Mouse (Mus musculus): Measurements from ENCODE around the gene Tmem253.

The Tmem253 gene

GRCm38 (mm10) chr14:52015445-52016100, at the start of gene Tmem253:
Gene Tmem253, plus strand, starts transcription at chr14:52015658.
- DNase-seq (ENCODE audit: low spot score in 2 of 2): no peak

GRCm38 (mm10) chr14:51967400-51967799, 48.1 kb upstream of the Tmem253 start:
- DNase-seq (ENCODE audit: low spot score in 2 of 2): no peak

DNA sequence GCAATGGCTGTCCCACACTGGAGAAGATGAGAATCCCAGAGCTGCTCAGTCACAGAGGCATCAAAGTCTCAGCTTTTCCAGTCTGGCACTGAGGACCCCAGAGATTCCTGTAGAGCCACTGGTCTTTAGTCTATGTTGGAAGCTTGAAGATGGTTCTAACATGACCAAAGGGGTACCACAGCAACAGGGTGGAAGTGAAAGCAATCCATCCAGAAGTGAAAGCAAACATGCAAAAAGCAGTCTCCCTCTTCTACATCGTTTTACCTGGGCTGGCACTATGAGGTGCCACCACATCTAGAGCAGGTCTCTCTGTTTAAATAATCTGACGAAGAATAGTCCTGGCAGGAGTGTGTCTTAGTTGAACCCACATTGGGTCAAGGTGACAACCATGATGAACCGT, 36.2 kb upstream of the Tmem253 start:
- no peak for DNase-seq (ENCODE audit: low spot score in 2 of 2)

DNA sequence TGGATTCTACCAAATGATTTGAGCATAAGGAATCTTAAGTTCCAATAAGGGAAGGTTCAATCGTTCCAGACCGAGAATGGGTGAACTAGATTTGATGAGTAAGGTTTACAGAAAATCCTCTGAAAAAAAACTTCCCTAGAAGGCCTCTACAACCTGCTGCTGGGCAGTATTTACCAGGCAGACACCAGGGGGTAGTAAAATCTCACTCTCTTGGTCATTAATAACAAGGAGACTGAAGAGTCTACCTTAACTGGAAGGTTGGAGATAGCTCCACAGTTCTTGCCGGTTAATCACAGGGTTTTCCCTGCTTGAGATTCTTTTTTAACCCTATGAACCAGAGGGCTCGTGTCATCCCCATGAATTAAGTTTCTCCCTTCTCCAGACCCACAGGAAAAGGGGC, 32.2 kb upstream of the Tmem253 start:
- no peak for DNase-seq (ENCODE audit: low spot score in 2 of 2)

DNA sequence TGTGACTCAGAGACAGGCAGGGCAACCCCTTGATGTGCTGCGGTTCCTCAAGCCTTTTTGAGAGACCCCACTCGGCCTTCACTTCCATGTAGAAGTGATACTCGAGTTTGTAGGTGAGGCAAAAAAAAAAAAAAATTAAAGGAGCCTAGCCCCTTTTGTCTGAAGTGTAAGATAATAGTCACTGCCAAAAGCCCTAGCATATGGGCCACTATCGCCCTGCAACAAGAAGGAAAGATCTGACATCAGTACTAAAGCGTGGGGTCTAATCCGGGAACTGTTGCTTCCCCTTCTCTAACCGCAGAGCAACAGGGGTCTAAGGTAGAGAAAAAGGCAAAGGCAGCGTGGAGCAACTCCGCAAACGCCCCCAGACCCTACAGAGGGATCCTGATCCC, 31.6 kb upstream of the Tmem253 start:
- no peak for DNase-seq (ENCODE audit: low spot score in 2 of 2)

- peak in 1 of 2 experiments; percentile 31 for DNase-seq (ENCODE audit: low spot score in 2 of 2)
Observed at GRCm38 (mm10) chr14:51984247-51985231, 30.9 kb upstream of the Tmem253 start, which contains the start of gene Arhgef40. Gene Arhgef40, plus strand, starts transcription at chr14:51984719.

- peak; percentile 55 to 67 for DNase-seq (ENCODE audit: low spot score in 2 of 2)
Observed at GRCm38 (mm10) chr14:51985301-51986152, 29.9 kb upstream of the Tmem253 start.

DNA sequence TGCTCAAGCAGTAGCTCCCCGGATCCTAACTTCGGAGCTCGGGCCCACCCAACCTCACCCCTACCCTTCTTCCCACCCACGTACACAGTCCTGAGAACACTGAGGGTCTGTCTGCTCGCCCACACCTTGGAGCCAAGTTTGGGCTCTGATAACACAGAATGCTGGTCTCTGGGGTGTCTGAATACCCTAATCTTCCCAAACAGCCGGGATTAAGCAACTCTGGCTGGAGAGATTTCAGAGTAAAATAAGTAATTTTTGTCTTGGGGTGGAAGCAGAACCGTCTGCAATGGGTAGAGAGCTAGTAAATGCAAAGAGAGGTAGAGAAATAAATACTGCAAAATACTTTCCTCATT, 29.3 kb upstream of the Tmem253 start:
- DNase-seq (ENCODE audit: low spot score in 2 of 2): no peak

DNA sequence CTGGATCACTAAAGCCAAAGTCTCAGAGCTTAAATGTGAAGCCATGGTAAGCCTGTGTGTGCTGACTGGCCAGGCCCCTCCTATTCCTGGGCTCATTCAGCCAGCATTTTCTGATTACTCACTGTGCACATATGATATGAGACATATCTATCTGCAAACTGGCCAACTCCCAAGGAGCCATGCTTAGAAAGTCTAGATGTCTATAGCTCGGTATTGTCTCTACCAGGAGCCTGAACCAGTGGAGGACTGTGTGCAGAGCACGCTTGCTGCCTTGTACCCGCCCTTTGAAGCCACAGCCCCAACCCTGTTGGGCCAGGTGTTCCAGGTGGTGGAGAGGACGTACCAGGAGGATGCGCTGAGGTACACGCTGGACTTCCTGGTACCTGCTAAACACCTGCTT, 28.3 kb upstream of the Tmem253 start:
- no peak for DNase-seq (ENCODE audit: low spot score in 2 of 2)

GRCm38 (mm10) chr14:51988731-51989130, 26.7 kb upstream of the Tmem253 start:
- no peak for DNase-seq (ENCODE audit: low spot score in 2 of 2)

DNA sequence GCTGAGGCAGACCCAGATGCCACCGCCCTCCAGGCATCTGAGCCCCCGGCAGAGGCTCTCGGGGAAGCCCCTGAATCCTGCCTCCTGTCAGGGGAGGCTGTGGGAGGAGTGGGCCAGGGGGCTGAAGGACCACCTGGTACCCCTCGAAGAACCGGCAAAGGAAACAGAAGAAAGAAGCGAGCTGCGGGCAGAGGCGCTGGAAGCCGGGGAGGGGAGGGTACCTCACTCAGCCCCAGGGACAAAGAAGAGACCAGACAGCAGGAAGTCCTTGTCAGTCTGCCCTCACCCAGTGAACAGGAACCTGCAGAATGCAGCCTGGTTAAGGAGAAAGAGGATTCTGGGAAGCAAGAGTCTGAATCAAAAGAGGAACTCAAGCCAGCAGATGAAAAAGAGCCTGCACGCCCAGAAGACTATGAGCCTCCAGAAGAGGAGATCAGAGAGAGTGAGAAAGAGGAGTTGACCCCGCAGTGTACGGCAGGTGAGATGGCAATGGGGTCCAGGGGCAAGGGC, 25.9 kb upstream of the Tmem253 start:
- no peak for DNase-seq (ENCODE audit: low spot score in 2 of 2)

DNA sequence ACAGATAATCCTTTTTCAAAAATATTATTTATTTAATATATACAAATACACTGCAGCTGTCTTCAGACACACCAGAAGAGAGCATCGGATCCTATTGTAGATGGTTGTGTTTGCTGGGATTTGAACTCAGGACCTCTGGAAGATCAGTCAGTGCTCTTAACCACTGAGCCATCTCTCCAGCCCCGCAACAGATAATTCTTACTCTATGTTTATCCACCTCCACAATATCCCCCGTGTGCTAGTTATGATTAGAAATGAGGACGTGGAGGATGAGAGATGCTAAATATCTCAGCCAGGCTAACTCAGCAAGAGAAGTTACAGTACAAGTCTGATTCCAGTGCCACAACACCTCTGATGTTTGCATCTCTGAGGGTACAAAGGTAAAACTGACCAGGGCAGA, 21.0 kb upstream of the Tmem253 start:
- no peak for DNase-seq (ENCODE audit: low spot score in 2 of 2)

DNA sequence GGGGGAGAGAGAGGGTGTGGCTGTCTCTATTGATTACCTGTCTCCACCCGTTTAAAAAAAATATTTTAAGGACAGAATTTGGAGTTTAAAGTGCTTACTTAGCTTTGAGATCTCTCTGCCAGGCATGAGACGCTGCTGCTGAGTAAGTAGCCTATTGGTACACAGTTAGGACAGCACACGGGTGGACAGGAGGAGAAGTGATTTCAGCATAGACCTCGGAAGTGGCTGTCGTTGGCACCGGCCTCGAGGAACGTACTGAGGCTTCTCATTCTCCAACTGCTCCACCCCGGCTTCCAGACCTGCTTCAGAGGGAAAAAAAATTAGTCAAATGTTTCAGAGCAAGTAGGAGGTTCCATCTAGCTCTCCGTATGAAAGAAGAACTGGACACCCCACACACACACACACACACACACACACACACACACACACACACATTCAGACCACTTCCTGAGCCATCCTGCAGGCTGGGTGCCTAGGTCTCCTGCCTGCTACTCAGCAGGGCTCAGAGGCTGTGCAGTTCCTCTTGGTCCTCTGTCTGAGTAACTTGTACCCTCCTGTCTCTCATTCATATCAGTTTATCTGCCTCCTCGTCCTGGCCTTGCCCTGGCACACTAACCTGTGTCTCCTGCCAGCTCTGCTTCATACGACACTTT, 20.1 kb upstream of the Tmem253 start:
- DNase-seq (ENCODE audit: low spot score in 2 of 2): no peak

DNA sequence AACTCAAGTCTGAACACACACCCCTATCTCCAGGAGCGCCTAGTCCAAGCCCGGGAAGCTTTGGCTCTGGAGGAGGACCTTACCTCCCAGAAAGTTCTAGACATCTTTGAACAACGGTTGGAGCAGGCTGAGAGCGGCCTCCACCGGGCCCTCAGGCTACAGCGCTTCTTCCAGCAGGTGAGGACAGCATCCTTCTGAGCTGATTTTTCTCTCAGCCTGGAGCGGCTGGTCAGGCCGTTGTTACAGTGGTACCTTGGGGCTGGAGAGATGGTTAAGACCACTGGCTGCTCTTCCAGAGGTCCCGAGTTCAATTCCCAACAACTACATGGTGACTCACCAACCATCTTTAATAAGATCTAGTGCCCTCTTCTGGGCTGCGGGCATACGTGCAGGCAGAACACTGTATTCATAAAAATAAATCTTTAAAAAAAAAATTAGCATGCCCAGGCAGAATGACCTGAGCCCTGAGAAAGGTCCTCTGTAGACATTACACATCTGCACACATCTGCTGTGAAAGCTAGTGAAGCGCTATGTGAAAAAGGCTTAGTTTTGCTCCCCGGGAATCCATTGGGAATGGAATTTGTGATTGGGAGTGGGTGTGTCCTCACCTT, 19.1 kb upstream of the Tmem253 start:
- DNase-seq (ENCODE audit: low spot score in 2 of 2): no peak

DNA sequence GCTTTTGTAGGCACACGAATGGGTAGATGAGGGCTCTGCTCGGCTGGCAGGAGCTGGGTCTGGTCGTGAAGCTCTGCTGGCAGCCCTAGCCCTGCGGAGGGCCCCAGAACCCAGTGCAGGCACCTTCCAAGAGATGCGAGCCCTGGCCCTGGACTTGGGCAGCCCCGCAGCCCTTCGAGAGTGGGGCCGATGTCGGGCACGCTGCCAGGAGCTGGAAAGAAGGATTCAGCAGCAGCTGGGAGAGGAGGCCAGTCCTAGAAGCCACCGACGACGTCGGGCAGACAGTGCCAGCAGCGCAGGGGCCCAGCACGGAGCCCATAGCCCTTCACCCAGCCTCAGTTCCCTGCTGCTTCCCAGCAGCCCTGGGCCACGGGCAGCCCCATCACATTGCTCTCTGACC, 18.6 kb upstream of the Tmem253 start:
- DNase-seq (ENCODE audit: low spot score in 2 of 2): no peak

DNA sequence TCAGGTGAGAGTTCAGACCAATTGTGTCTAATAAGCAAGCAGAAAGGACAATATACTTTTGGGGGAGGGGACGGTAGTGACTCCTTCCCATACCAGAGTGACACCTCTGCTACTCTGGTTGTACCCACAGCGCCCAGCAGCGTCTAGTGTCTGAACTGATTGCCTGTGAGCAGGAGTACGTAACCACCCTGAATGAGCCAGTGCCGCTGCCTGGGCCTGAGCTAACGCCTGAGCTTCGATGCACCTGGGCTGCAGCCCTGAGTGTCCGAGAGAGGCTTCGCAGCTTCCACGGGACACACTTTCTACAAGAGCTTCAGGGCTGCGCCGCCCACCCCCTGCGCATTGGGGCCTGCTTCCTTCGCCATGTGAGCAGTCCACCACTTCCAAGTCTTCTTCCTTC, 18.0 kb upstream of the Tmem253 start:
- no peak for DNase-seq (ENCODE audit: low spot score in 2 of 2)

GRCm38 (mm10) chr14:52003981-52004495, 11.4 kb upstream of the Tmem253 start:
- peak; percentile 80 to 84 for DNase-seq (ENCODE audit: low spot score in 2 of 2)

GRCm38 (mm10) chr14:52005141-52005540, 10.3 kb upstream of the Tmem253 start:
- DNase-seq (ENCODE audit: low spot score in 2 of 2): no peak

- DNase-seq (ENCODE audit: low spot score in 2 of 2): no peak
Observed at GRCm38 (mm10) chr14:52005616-52006015, 9.8 kb upstream of the Tmem253 start.

- no peak for DNase-seq (ENCODE audit: low spot score in 2 of 2)
Observed at GRCm38 (mm10) chr14:52006241-52006640, 9.2 kb upstream of the Tmem253 start.

DNA sequence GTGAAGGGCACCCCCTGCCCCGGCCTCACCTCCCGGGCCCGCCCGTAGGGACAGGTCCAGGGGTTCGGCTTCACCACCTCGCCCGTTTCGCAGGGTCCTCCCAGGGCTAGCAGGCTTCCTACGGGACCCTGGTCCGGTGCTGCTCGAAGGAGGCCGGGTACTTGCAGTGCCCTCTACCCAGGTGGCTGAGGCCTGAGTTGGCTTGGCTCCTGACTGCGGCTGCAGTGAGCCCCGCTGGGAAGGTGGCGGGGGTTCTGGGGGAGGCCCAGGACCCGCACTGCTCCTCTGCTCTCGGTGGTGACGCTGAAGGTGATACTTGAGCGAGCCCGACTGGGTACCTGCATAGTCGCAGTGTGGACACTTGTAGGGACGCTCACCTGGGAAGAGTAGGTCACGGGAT, 8.7 kb upstream of the Tmem253 start:
- DNase-seq (ENCODE audit: low spot score in 2 of 2): no peak
